Mouse (Mus musculus): ENCODE measurements around the gene Plppr3. TPM values are rescaled to one million over a fixed set of nuclear protein-coding genes. Genes with fewer than 3 reads are reported as not detected.

Plppr3 gene
- total RNA-seq, 2 experiments from 2014 or later, result 0.09 to 0.29 TPM

GRCm38 (mm10) chr10:79877757-79878156 is 3.3 kb upstream of the Plppr3 start:
- peak; percentile 64 for DNase-seq
- intact Hi-C loops (cut with DNase I; ENCODE audit: low total_unique reads), result no loop called here

- no peak for DNase-seq
- intact Hi-C loops (cut with DNase I; ENCODE audit: low total_unique reads), result no loop called here
Measured at GRCm38 (mm10) chr10:79877174-79877573, 2.7 kb upstream of the Plppr3 start.

GRCm38 (mm10) chr10:79873715-79874289 is 632 bp downstream of the Plppr3 start:
- DNase-seq, result no peak
- intact Hi-C loops (cut with DNase I; ENCODE audit: low total_unique reads), result loop anchor here (5.0 kb wide), 1 partner anchor 47 kb away; no protein-coding TSS in a partner anchor

- intact Hi-C loops (cut with DNase I; ENCODE audit: low total_unique reads), result loop anchor here (5.0 kb wide), 1 partner anchor 46 kb away; no protein-coding TSS in a partner anchor
Measured at GRCm38 (mm10) chr10:79873313-79873712, 1.1 kb downstream of the Plppr3 start.

GRCm38 (mm10) chr10:79872862-79873261 is 1.6 kb downstream of the Plppr3 start:
- intact Hi-C loops (cut with DNase I; ENCODE audit: low total_unique reads), result loop anchor here (5.0 kb wide), 1 partner anchor 46 kb away; no protein-coding TSS in a partner anchor
- DNase-seq, result no peak

More at GRCm38 (mm10) chr10:79873313-79873712, 1.1 kb downstream of the Plppr3 start:
- no peak for DNase-seq

GRCm38 (mm10) chr10:79871845-79872244 is 2.6 kb downstream of the Plppr3 start:
- no peak for DNase-seq
- intact Hi-C loops (cut with DNase I; ENCODE audit: low total_unique reads), result loop anchor here (5.0 kb wide), 1 partner anchor 45 kb away; no protein-coding TSS in a partner anchor

- no peak for DNase-seq
- intact Hi-C loops (cut with DNase I; ENCODE audit: low total_unique reads), result no loop called here
Measured at GRCm38 (mm10) chr10:79866601-79867000, 7.8 kb downstream of the Plppr3 start.

- intact Hi-C loops (cut with DNase I; ENCODE audit: low total_unique reads), result no loop called here
- no peak for DNase-seq
Measured at GRCm38 (mm10) chr10:79865801-79866295, 8.6 kb downstream of the Plppr3 start.

- no peak for DNase-seq
- intact Hi-C loops (cut with DNase I; ENCODE audit: low total_unique reads), result no loop called here
Measured at GRCm38 (mm10) chr10:79865189-79865601, 9.2 kb downstream of the Plppr3 start.

GRCm38 (mm10) chr10:79864351-79865188 is 9.9 kb downstream of the Plppr3 start:
- intact Hi-C loops (cut with DNase I; ENCODE audit: low total_unique reads), result no loop called here

GRCm38 (mm10) chr10:79862925-79863324 is 11.5 kb downstream of the Plppr3 start:
- intact Hi-C loops (cut with DNase I; ENCODE audit: low total_unique reads), result no loop called here
- no peak for DNase-seq

More at GRCm38 (mm10) chr10:79864351-79865188, 9.9 kb downstream of the Plppr3 start:
- no peak for DNase-seq

GRCm38 (mm10) chr10:79862049-79862788 is 12.2 kb downstream of the Plppr3 start:
- no peak for DNase-seq
- intact Hi-C loops (cut with DNase I; ENCODE audit: low total_unique reads), result no loop called here

- intact Hi-C loops (cut with DNase I; ENCODE audit: low total_unique reads), result no loop called here
- no peak for DNase-seq
Measured at GRCm38 (mm10) chr10:79861230-79862048, 13.0 kb downstream of the Plppr3 start.

GRCm38 (mm10) chr10:79860079-79860911 is 14.1 kb downstream of the Plppr3 start:
- no peak for DNase-seq
- intact Hi-C loops (cut with DNase I; ENCODE audit: low total_unique reads), result no loop called here

- intact Hi-C loops (cut with DNase I; ENCODE audit: low total_unique reads), result no loop called here
- peak; percentile 56 for DNase-seq
Measured at GRCm38 (mm10) chr10:79859116-79859515, 15.3 kb downstream of the Plppr3 start.

- intact Hi-C loops (cut with DNase I; ENCODE audit: low total_unique reads), result no loop called here
- DNase-seq, result peak; percentile 74
Measured at GRCm38 (mm10) chr10:79858416-79859074, 15.9 kb downstream of the Plppr3 start.

- intact Hi-C loops (cut with DNase I; ENCODE audit: low total_unique reads), result no loop called here
- DNase-seq, result no peak
Measured at GRCm38 (mm10) chr10:79857894-79858293, 16.5 kb downstream of the Plppr3 start.

GRCm38 (mm10) chr10:79857452-79857811 is 17.0 kb downstream of the Plppr3 start:
- peak; percentile 67 for DNase-seq
- intact Hi-C loops (cut with DNase I; ENCODE audit: low total_unique reads), result no loop called here

All from gastrocnemius, postnatal 14 days (tissue).